In the genomic region with DNA sequence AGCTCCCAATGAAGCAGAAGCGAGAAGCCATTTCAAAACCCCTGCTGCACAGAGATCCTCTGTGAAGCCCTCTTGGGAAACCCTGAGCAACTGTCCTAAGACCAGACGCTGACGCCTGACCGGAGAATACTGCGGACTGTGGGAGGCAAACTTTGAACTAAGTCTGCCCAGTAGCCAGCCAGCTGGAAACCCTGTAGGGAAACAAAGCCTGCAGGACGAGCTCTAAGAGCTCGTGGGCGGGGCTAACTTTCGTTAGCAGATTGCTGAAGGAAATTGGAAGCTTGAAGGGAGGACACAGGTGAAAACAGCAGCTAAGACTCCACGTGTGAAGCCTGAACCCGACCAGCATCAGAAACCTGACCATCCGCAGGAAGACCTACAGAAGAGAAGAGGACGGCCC, we compare ENCODE assay signal across 12 mouse cellular contexts. TPM values are rescaled to one million over a fixed set of nuclear protein-coding genes. Genes with fewer than 3 reads are reported as not detected.
DNase-seq lines count a peak whose midpoint lies in the region; ATAC-seq lines count a peak whose summit lies in the region.
"Had no signal": no experiment of that assay in that cellular context is flagged by ENCODE, and none has a peak within 500 bp of the region (broad histone marks: within the 10 kb centered on the region; RNA-seq: fewer than 3 reads in every experiment).

No protein-coding gene starts in this region.

- WGBS in hindbrain, embryonic 13.5 days = 3% methylated on average over 13 of the region's 13 CpGs
- WGBS in limb, embryonic 11.5 days = 9% methylated on average over 13 of the region's 13 CpGs
- 7% methylated on average over 13 of the region's 13 CpGs for WGBS in liver, embryonic 11.5 days

- intact Hi-C loops in left cerebral cortex, postnatal 25 days (cut with DNase I) = no loop called here

- no peak for ATAC-seq in hindbrain, embryonic 13.5 days (ENCODE audit: low FRiP score)
- ATAC-seq in limb, embryonic 11.5 days (ENCODE audit: insufficient number of reproducible peaks, low FRiP score, low TSS enrichment, low read depth) = no peak
- ATAC-seq in liver, embryonic 11.5 days (replicated peaks; ENCODE audit: low FRiP score) = no peak

- no peaks in the 10 kb centered on the region for H3K9me3 ChIP-seq in hindbrain, embryonic 13.5 days
- no peaks in the 10 kb centered on the region for H3K9me3 ChIP-seq in limb, embryonic 11.5 days (ENCODE audit: control insufficient read depth, low read length)
- H3K9me3 ChIP-seq in liver, embryonic 11.5 days (ENCODE audit: control insufficient read depth, low read length) = no peaks in the 10 kb centered on the region

- no peak overlapping the region for H3K9ac ChIP-seq in hindbrain, embryonic 13.5 days
- no peak overlapping the region for H3K9ac ChIP-seq in limb, embryonic 11.5 days (ENCODE audit: low read length)
- no peak overlapping the region for H3K9ac ChIP-seq in liver, embryonic 11.5 days (ENCODE audit: low read depth, low read length)

- H3K4me3 ChIP-seq in hindbrain, embryonic 13.5 days = no peak overlapping the region
- no peak overlapping the region for H3K4me3 ChIP-seq in limb, embryonic 11.5 days (ENCODE audit: low read depth, low read length)
- no peak overlapping the region for H3K4me3 ChIP-seq in liver, embryonic 11.5 days (ENCODE audit: low read depth, low read length)

- no peaks in the 10 kb centered on the region for H3K27me3 ChIP-seq in hindbrain, embryonic 13.5 days
- H3K27me3 ChIP-seq in limb, embryonic 11.5 days (ENCODE audit: control insufficient read depth, insufficient read depth, low read length) = no peaks in the 10 kb centered on the region
- H3K27me3 ChIP-seq in liver, embryonic 11.5 days (replicated peaks; ENCODE audit: control insufficient read depth, insufficient read depth, low read length) = 0 out of 2 replicates have a peak, but pooled peaks cover 8% of the 10 kb centered on the region

- peak; percentile 64 for DNase-seq in R1 (ENCODE audit: low read depth, low spot score)
- peak; percentile 70 for DNase-seq in embryo, embryonic 10.5 days (ENCODE audit: low spot score)
- no peak for DNase-seq in limb, embryonic 11.5 days (ENCODE audit: low spot score)
- no peak for DNase-seq in left cerebral cortex, postnatal 25 days (ENCODE audit: low spot score in 2 of 2)
- no peak for DNase-seq in thymus, postnatal 4 days
- no peak for DNase-seq in liver, embryonic 11.5 days (ENCODE audit: low spot score)
- DNase-seq: lung, adult 18-20 months had no signal

- peaks cover 13% of the 10 kb centered on the region for H3K4me1 ChIP-seq in hindbrain, embryonic 13.5 days (replicated peaks)
- H3K4me1 ChIP-seq in limb, embryonic 11.5 days (ENCODE audit: control insufficient read depth, insufficient read depth, low read length) = 0 out of 2 replicates have a peak, but pooled peaks cover 4% of the 10 kb centered on the region
- H3K4me1 ChIP-seq in liver, embryonic 11.5 days (replicated peaks; ENCODE audit: control insufficient read depth, insufficient read depth, low read length) = no peaks in the 10 kb centered on the region

- H3K27ac ChIP-seq in hindbrain, embryonic 13.5 days = no peak overlapping the region
- no peak overlapping the region for H3K27ac ChIP-seq in limb, embryonic 11.5 days (replicated peaks; ENCODE audit: low read depth, low read length)
- H3K27ac ChIP-seq in liver, embryonic 11.5 days (ENCODE audit: low read depth, low read length) = no peak overlapping the region

- H3K4me2 ChIP-seq in hindbrain, embryonic 13.5 days = peak overlapping the region; percentile 32
- H3K4me2 ChIP-seq in limb, embryonic 11.5 days (ENCODE audit: low read depth, severe bottlenecking) = peak overlapping the region; percentile 12; the same call in 1 of the 2 replicates
- H3K4me2 ChIP-seq in liver, embryonic 11.5 days = no peak overlapping the region

- H3K36me3 ChIP-seq in hindbrain, embryonic 13.5 days = no peaks in the 10 kb centered on the region
- H3K36me3 ChIP-seq in limb, embryonic 11.5 days (ENCODE audit: control insufficient read depth, insufficient read depth, low read length) = no peaks in the 10 kb centered on the region
- no peaks in the 10 kb centered on the region for H3K36me3 ChIP-seq in liver, embryonic 11.5 days (ENCODE audit: control insufficient read depth, insufficient read depth, low read length)

RNA-seq across cellular contexts. Expression of gene Tspan17, which starts 40.3 kb away (rescaled TPM):
- polyA plus RNA-seq in hindbrain, embryonic 13.5 days (2015; fragmentation: Nextera tagmentation; extraction: Ambion mirVana) = 50.4 and 54.0 TPM in 2 replicates
- polyA plus RNA-seq in limb, embryonic 11.5 days (2014; fragmentation: Nextera tagmentation; extraction: Ambion mirVana) = 1.7 and 1.8 TPM in 2 replicates
- 10 to 100 TPM; 69.3 to 79.1 TPM for total RNA-seq in left cerebral cortex, postnatal 25 days (2021)
- 2.3 and 2.6 TPM in 2 replicates for polyA plus RNA-seq in liver, embryonic 11.5 days (2014; fragmentation: Nextera tagmentation; extraction: Ambion mirVana)

RNA-seq across cellular contexts. Expression of gene Eif4e1b, which starts 45.7 kb away (rescaled TPM):
- polyA plus RNA-seq in hindbrain, embryonic 13.5 days (2015; fragmentation: Nextera tagmentation; extraction: Ambion mirVana) = not detected in 2 replicates
- polyA plus RNA-seq in limb, embryonic 11.5 days (2014; fragmentation: Nextera tagmentation; extraction: Ambion mirVana) = not detected in 2 replicates
- total RNA-seq in left cerebral cortex, postnatal 25 days (2021) = not detected
- polyA plus RNA-seq in liver, embryonic 11.5 days (2014; fragmentation: Nextera tagmentation; extraction: Ambion mirVana) = not detected in 2 replicates
- total RNA-seq: layer of hippocampus, adult 18-20 months; MEL had no signal
- polyA plus RNA-seq: cortical plate, adult 2 months; gonadal fat pad, adult 2 months had no signal

Comparison
In these comparisons a context has a peak if more than half of its experiments do, and no peak if none do; other contexts are left out.
1. DNase-seq: peak in R1 (single experiment) and embryo, embryonic 10.5 days (single experiment); none in limb, embryonic 11.5 days (single experiment), left cerebral cortex, postnatal 25 days (0 of 2), thymus, postnatal 4 days (single experiment) and liver, embryonic 11.5 days (single experiment).
2. RNA of gene Tspan17, which starts 40.3 kb away (polyA plus RNA-seq): 50.4 to 54.0 TPM in hindbrain, embryonic 13.5 days; 2.3 to 2.6 TPM in liver, embryonic 11.5 days and 1.7 to 1.8 TPM in limb, embryonic 11.5 days; every median in the first group is over 10 times any median in the second.